Mouse (Mus musculus) small intestine, adult 2 months (tissue): ENCODE measurements at regions not wholly inside any gene's neighbourhood (a gene's known extent, or its start where the extent isn't known, plus 50 kb on each side); places are given as distances from the start of the nearest gene placed in this dataset.

Experiments
- H3K27ac ChIP-seq: fragments of 200-500 bp; 2 replicates; pipeline ENCODE4 v1.5.1; 2012; ENCODE audit warnings: low read depth, low read length, control low read depth, inconsistent platforms; ENCODE audit not compliant: insufficient read depth
- H3K27me3 ChIP-seq: fragments of 200-500 bp; 2 replicates; pipeline ENCODE4 v1.6.1; 2012; ENCODE audit warnings: mild to moderate bottlenecking, moderate library complexity, low read length, inconsistent platforms; ENCODE audit not compliant: control insufficient read depth, insufficient read depth
- H3K36me3 ChIP-seq: fragments of 200-500 bp; 2 replicates; pipeline ENCODE4 v1.6.1; 2012; ENCODE audit warnings: mild to moderate bottlenecking, low read length, control low read depth, inconsistent platforms; ENCODE audit not compliant: control insufficient read depth, insufficient read depth
- H3K4me1 ChIP-seq: fragments of 200-500 bp; 2 replicates; pipeline ENCODE4 v1.6.1; 2012; ENCODE audit warnings: low read length, inconsistent platforms, mixed read lengths; ENCODE audit not compliant: control insufficient read depth, insufficient read depth, insufficient read length
- H3K4me3 ChIP-seq: fragments of 200-500 bp; 2 replicates; pipeline ENCODE4 v1.5.1; 2012; ENCODE audit warnings: low read depth, mild to moderate bottlenecking, control low read depth, inconsistent platforms, low read length, moderate library complexity
- CTCF ChIP-seq: fragments of 200-500 bp; IDR thresholded peaks from 2 replicates; pipeline ENCODE4 v1.5.1; 2012; ENCODE audit warnings: low read depth, mild to moderate bottlenecking, control low read depth, inconsistent platforms, low read length, moderate library complexity, mixed read lengths; ENCODE audit not compliant: insufficient replicate concordance, insufficient read length; ENCODE audit errors: extremely low read depth
- POLR2A ChIP-seq: fragments of 200-500 bp; IDR thresholded peaks from 2 replicates; pipeline ENCODE4 v1.6.1; 2012; ENCODE audit warnings: low read depth, mild to moderate bottlenecking, control low read depth, inconsistent platforms, low read length, moderate library complexity
- WGBS: fragments of 180-500 bp; shearing (Covaris S2); methylation state at CpG from one replicate; pipeline ENCODE4 v1.1.7; 2018; 5-methylcytosine and 5-hydroxymethylcytosine counted together

DNA sequence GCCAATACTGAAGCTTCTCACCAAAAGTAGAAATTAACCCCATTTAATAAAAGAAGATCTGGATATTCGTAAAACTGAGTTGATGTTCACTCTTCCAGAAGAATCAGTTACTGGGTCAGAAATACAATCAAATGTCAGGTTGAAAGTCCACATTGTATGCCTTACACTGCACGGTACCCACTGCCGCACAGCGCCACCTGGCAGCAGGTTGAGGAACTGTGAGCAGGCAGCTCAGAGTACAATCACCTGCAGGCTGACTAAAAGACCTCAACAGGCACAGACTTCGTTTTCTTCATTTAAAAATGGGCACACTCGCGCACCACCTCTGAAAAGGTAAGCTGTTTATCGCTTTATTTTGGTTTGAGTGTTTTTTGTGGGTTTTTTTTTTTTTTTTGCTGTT is 341.8 kb upstream of the Mms22l start:
- Histone ChIP-seq H3K27ac (no peak overlapping the region), H3K4me1 (no peaks in the 10 kb centered on the region), H3K27me3 (no peaks in the 10 kb centered on the region), H3K36me3 (no peaks in the 10 kb centered on the region), H3K4me3 (no peak overlapping the region)
- WGBS, result 22% methylated on average over 8 of the region's 8 CpGs
- no peak for TF ChIP-seq POLR2A
- peak; percentile 47; the same call in 1 of the 2 replicates for TF ChIP-seq CTCF

GRCm38 (mm10) chr4:24173750-24174149 is 322.5 kb upstream of the Mms22l start:
- Histone ChIP-seq H3K27ac (no peak overlapping the region), H3K36me3 (no peaks in the 10 kb centered on the region)
- TF ChIP-seq POLR2A (no peak), CTCF (no peak)

GRCm38 (mm10) chr4:24213262-24214036 is 282.8 kb upstream of the Mms22l start:
- no peak for TF ChIP-seq POLR2A
- no peak for TF ChIP-seq CTCF
- no peak overlapping the region for H3K27ac ChIP-seq
- 64% methylated on average over 10 of the region's 10 CpGs for WGBS
- no peak overlapping the region for H3K4me3 ChIP-seq
- H3K27me3 ChIP-seq, result no peaks in the 10 kb centered on the region
- no peaks in the 10 kb centered on the region for H3K36me3 ChIP-seq
- H3K4me1 ChIP-seq, result no peaks in the 10 kb centered on the region

More at GRCm38 (mm10) chr4:24173750-24174149, 322.5 kb upstream of the Mms22l start:
- WGBS, result 61% methylated on average over 2 of the region's 2 CpGs
- Histone ChIP-seq H3K27me3 (no peaks in the 10 kb centered on the region), H3K4me3 (no peak overlapping the region), H3K4me1 (no peaks in the 10 kb centered on the region)

GRCm38 (mm10) chr4:24214037-24214362 is 282.3 kb upstream of the Mms22l start:
- no peaks in the 10 kb centered on the region for H3K36me3 ChIP-seq
- no peak for TF ChIP-seq CTCF
- TF ChIP-seq POLR2A, result no peak
- H3K4me1 ChIP-seq, result no peaks in the 10 kb centered on the region
- no peak overlapping the region for H3K27ac ChIP-seq
- no peak overlapping the region for H3K4me3 ChIP-seq
- WGBS, result 76% methylated on average over 3 of the region's 3 CpGs
- H3K27me3 ChIP-seq, result no peaks in the 10 kb centered on the region

GRCm38 (mm10) chr4:24218383-24218934 is 277.8 kb upstream of the Mms22l start:
- Histone ChIP-seq H3K4me3 (no peak overlapping the region), H3K27me3 (no peaks in the 10 kb centered on the region), H3K36me3 (no peaks in the 10 kb centered on the region), H3K4me1 (no peaks in the 10 kb centered on the region), H3K27ac (no peak overlapping the region)
- TF ChIP-seq CTCF, result no peak
- no peak for TF ChIP-seq POLR2A
- WGBS, result 75% methylated on average over 6 of the region's 6 CpGs

- Histone ChIP-seq H3K27ac (no peak overlapping the region), H3K36me3 (no peaks in the 10 kb centered on the region), H3K4me1 (no peaks in the 10 kb centered on the region), H3K4me3 (no peak overlapping the region), H3K27me3 (no peaks in the 10 kb centered on the region)
- TF ChIP-seq CTCF, result no peak
- no peak for TF ChIP-seq POLR2A
- 73% methylated on average over 4 of the region's 4 CpGs for WGBS
These were observed 277.2 kb upstream of the Mms22l start for GRCm38 (mm10) chr4:24219074-24219497.

DNA sequence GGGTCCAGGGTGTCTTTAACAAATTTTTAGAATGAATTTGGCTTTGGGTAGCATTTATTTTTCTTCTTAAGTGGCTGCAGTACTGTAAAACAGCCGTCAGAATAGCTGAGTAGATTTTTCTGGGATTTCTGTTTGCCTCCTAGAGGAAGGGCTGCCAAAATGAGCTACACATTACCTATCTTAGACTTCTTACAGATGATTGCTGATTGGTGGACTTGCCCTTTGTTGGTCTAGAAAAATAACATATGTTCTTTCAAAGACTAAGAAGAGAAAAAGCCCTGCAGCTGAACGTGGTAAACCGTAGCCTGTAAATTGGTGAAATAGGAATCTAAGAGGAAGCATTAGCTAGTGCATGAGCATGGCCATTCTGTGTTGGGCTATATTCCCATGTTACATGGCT is 276.7 kb upstream of the Mms22l start:
- Histone ChIP-seq H3K27me3 (no peaks in the 10 kb centered on the region), H3K4me1 (no peaks in the 10 kb centered on the region), H3K36me3 (no peaks in the 10 kb centered on the region), H3K27ac (no peak overlapping the region), H3K4me3 (no peak overlapping the region)
- 78% methylated on average over 3 of the region's 3 CpGs for WGBS
- no peak for TF ChIP-seq POLR2A
- TF ChIP-seq CTCF, result no peak

DNA sequence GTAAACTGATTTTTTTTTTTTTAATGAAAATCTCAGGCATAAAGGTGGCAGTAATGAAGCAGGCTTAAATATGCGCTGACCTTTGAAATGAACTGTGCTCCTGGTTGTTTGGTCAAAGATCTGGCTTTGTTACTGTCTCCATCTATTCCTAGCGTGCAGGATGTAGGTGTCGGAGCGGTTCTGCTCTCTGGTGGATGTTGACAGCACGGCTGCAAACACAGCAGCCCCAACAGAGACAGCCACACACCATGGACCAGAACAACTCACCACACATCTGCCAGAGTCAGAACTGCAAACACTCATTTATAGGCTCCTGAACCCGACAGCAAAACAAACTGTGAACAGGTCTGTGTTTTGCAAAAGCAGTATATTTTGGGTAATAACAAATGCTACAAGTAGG is 251.1 kb upstream of the Mms22l start:
- Histone ChIP-seq H3K27ac (no peak overlapping the region), H3K27me3 (no peaks in the 10 kb centered on the region), H3K36me3 (no peaks in the 10 kb centered on the region), H3K4me1 (no peaks in the 10 kb centered on the region), H3K4me3 (no peak overlapping the region)
- 61% methylated on average over 6 of the region's 6 CpGs for WGBS
- TF ChIP-seq CTCF, result no peak
- TF ChIP-seq POLR2A, result no peak
